Mouse (Mus musculus) E14TG2a.4 (cell line): ENCODE data around the gene Lbx1.

Experiments
- H3K27me3 ChIP-seq: 2 replicates; pipeline ENCODE4 v1.6.1; 2014; ENCODE audit warnings: low read length, control low read depth; ENCODE audit not compliant: insufficient read depth
- H3K36me3 ChIP-seq: 2 replicates; pipeline ENCODE4 v1.6.1; 2014; ENCODE audit warnings: low read length, control low read depth; ENCODE audit not compliant: insufficient read depth
- H3K4me1 ChIP-seq: replicated peaks from 2 replicates; pipeline ENCODE4 v1.6.1; 2014; ENCODE audit warnings: low read depth, low read length, control low read depth
- H3K4me3 ChIP-seq: replicated peaks from 2 replicates; pipeline ENCODE4 v1.5.1; 2014; ENCODE audit warnings: mild to moderate bottlenecking, low read length
- H3K9me3 ChIP-seq: 2 replicates; pipeline ENCODE4 v1.6.1; 2014; ENCODE audit warnings: low read length, control low read depth
- CTCF ChIP-seq: conservative IDR thresholded peaks from 2 replicates; pipeline ENCODE4 v1.5.1; 2014; ENCODE audit warnings: low read length
- NANOG ChIP-seq: IDR thresholded peaks from 2 replicates; pipeline ENCODE4 v1.6.1; 2014; ENCODE audit warnings: borderline replicate concordance, low read length, mixed read lengths
- POU5F1 ChIP-seq: IDR thresholded peaks from 2 replicates; pipeline ENCODE4 v1.6.1; 2014; ENCODE audit warnings: low read length, borderline replicate concordance

Lbx1 gene

GRCm38 (mm10) chr19:45248691-45249090 is 13.1 kb upstream of the Lbx1 start:
- Histone ChIP-seq H3K4me3 (peak overlapping the region; percentile 58), H3K4me1 (peaks cover 27% of the 10 kb centered on the region), H3K36me3 (no peaks in the 10 kb centered on the region), H3K9me3 (no peaks in the 10 kb centered on the region), H3K27me3 (peaks cover 86% of the 10 kb centered on the region)
- TF ChIP-seq NANOG: no peak
- no peak for TF ChIP-seq POU5F1
- no peak for TF ChIP-seq CTCF

- TF ChIP-seq NANOG (no peak), POU5F1 (no peak; the same call in 1 of the 2 replicates), CTCF (peak; percentile 100)
- Histone ChIP-seq H3K4me1 (peaks cover 42% of the 10 kb centered on the region), H3K4me3 (peak overlapping the region; percentile 37; the same call in 1 of the 2 replicates), H3K27me3 (peaks cover 91% of the 10 kb centered on the region), H3K9me3 (no peaks in the 10 kb centered on the region), H3K36me3 (no peaks in the 10 kb centered on the region)
Measured at GRCm38 (mm10) chr19:45243918-45244700, 8.5 kb upstream of the Lbx1 start.

GRCm38 (mm10) chr19:45243264-45243602 is 7.6 kb upstream of the Lbx1 start:
- TF ChIP-seq NANOG: no peak
- Histone ChIP-seq H3K4me1 (peaks cover 34% of the 10 kb centered on the region), H3K36me3 (no peaks in the 10 kb centered on the region), H3K27me3 (peaks cover 91% of the 10 kb centered on the region), H3K4me3 (peak overlapping the region; percentile 27), H3K9me3 (0 out of 2 replicates have a peak, but pooled peaks cover 4% of the 10 kb centered on the region)

GRCm38 (mm10) chr19:45242348-45243263 is 7.0 kb upstream of the Lbx1 start:
- TF ChIP-seq CTCF (no peak), NANOG (no peak), POU5F1 (no peak)
- Histone ChIP-seq H3K9me3 (peaks cover 11% of the 10 kb centered on the region), H3K4me3 (peak overlapping the region; percentile 27), H3K27me3 (peaks cover 92% of the 10 kb centered on the region), H3K4me1 (peaks cover 34% of the 10 kb centered on the region), H3K36me3 (no peaks in the 10 kb centered on the region)

GRCm38 (mm10) chr19:45242017-45242347 is 6.4 kb upstream of the Lbx1 start:
- Histone ChIP-seq H3K4me3 (peak overlapping the region; percentile 27), H3K36me3 (no peaks in the 10 kb centered on the region), H3K27me3 (peaks cover 92% of the 10 kb centered on the region), H3K4me1 (peaks cover 38% of the 10 kb centered on the region), H3K9me3 (peaks cover 17% of the 10 kb centered on the region)
- TF ChIP-seq CTCF: no peak
- no peak for TF ChIP-seq POU5F1

GRCm38 (mm10) chr19:45240026-45240425 is 4.4 kb upstream of the Lbx1 start:
- Histone ChIP-seq H3K4me1 (peaks cover 50% of the 10 kb centered on the region), H3K4me3 (no peak overlapping the region), H3K9me3 (peaks cover 18% of the 10 kb centered on the region), H3K36me3 (no peaks in the 10 kb centered on the region), H3K27me3 (peaks cover 93% of the 10 kb centered on the region)
- TF ChIP-seq POU5F1 (no peak), NANOG (no peak), CTCF (no peak)

GRCm38 (mm10) chr19:45239191-45239590 is 3.6 kb upstream of the Lbx1 start:
- Histone ChIP-seq H3K4me3 (no peak overlapping the region), H3K36me3 (no peaks in the 10 kb centered on the region), H3K9me3 (peaks cover 18% of the 10 kb centered on the region), H3K4me1 (peaks cover 49% of the 10 kb centered on the region), H3K27me3 (peaks cover 97% of the 10 kb centered on the region)
- TF ChIP-seq CTCF (no peak), POU5F1 (no peak), NANOG (no peak)

GRCm38 (mm10) chr19:45237665-45238209 is 2.1 kb upstream of the Lbx1 start:
- Histone ChIP-seq H3K4me3 (no peak overlapping the region), H3K36me3 (no peaks in the 10 kb centered on the region), H3K4me1 (peaks cover 38% of the 10 kb centered on the region), H3K9me3 (peaks cover 18% of the 10 kb centered on the region), H3K27me3 (peaks cover 98% of the 10 kb centered on the region)
- TF ChIP-seq NANOG (no peak), CTCF (no peak), POU5F1 (no peak)
